ENCODE assay signal across 36 mouse cellular contexts in genomic region chr11:3973081-3973480, GRCm38 (mm10). TPM values are rescaled to one million over a fixed set of nuclear protein-coding genes. Genes with fewer than 3 reads are reported as not detected.
"Had no signal": no experiment of that assay in that cellular context is flagged by ENCODE, and none has a peak within 500 bp of the region (broad histone marks: within the 10 kb centered on the region; RNA-seq: fewer than 3 reads in every experiment).

No protein-coding gene starts in this region.

- H3K27ac ChIP-seq: heart, embryonic 13.5 days; heart, embryonic 15.5 days; hindbrain, embryonic 13.5 days; hindbrain, embryonic 15.5 days; hindbrain, postnatal 0 days; limb, embryonic 13.5 days; limb, embryonic 15.5 days; liver, embryonic 12.5 days; liver, embryonic 14.5 days had no signal

- H3K4me3 ChIP-seq: heart, embryonic 13.5 days; heart, embryonic 15.5 days; hindbrain, embryonic 13.5 days; hindbrain, embryonic 15.5 days; limb, embryonic 13.5 days; limb, embryonic 15.5 days; liver, embryonic 12.5 days had no signal

- H3K27me3 ChIP-seq: heart, embryonic 13.5 days; heart, embryonic 15.5 days; hindbrain, embryonic 13.5 days; hindbrain, embryonic 15.5 days; limb, embryonic 13.5 days; limb, embryonic 15.5 days; liver, embryonic 12.5 days had no signal

- DNase-seq: gastrocnemius, postnatal 14 days; heart, adult 18-20 months; heart, postnatal 14 days; heart, postnatal 36 days; kidney, adult 11 months; kidney, adult 2 months; kidney, postnatal 36 days; layer of hippocampus, adult 9-11 months; layer of hippocampus, postnatal 36 days; left cerebral cortex, postnatal 4 days had no signal

- H3K9ac ChIP-seq: heart, embryonic 13.5 days; heart, embryonic 15.5 days; hindbrain, embryonic 13.5 days; hindbrain, embryonic 15.5 days; limb, embryonic 13.5 days; limb, embryonic 15.5 days; liver, embryonic 12.5 days; liver, embryonic 14.5 days had no signal

- H3K4me1 ChIP-seq: heart, embryonic 13.5 days; heart, embryonic 15.5 days; hindbrain, embryonic 13.5 days; hindbrain, embryonic 15.5 days; limb, embryonic 13.5 days; limb, embryonic 15.5 days; liver, embryonic 12.5 days had no signal

RNA-seq across cellular contexts. Expression of gene 4930556J24Rik, which starts 3.5 kb away (rescaled TPM):
- total RNA-seq: gastrocnemius, adult 18-20 months; gastrocnemius, adult 8-10 months; gastrocnemius, postnatal 14 days; gastrocnemius, postnatal 36 days; heart, adult 18-20 months; heart, postnatal 14 days; heart, postnatal 36 days; hematopoietic stem cell, adult 5-6 weeks; hindbrain, postnatal 0 days; layer of hippocampus, postnatal 14 days; left cerebral cortex, adult 18-20 months; left cerebral cortex, adult 8-10 months; left cerebral cortex, postnatal 25 days; left cerebral cortex, postnatal 4 days had no signal
- polyA plus RNA-seq: gonadal fat pad, adult 2 months; heart, embryonic 13.5 days; heart, embryonic 15.5 days; heart, postnatal 0 days; hindbrain, embryonic 13.5 days; intestine, embryonic 16.5 days; large intestine, adult 2 months; limb, embryonic 11.5 days; limb, embryonic 15.5 days; liver, adult 2 months; liver, embryonic 14.5 days had no signal

RNA-seq across cellular contexts. Expression of gene Sec14l4, which starts 58.2 kb away (rescaled TPM):
- total RNA-seq: gastrocnemius, adult 18-20 months; gastrocnemius, adult 8-10 months; gastrocnemius, postnatal 14 days; gastrocnemius, postnatal 36 days; hematopoietic stem cell, adult 5-6 weeks; hindbrain, postnatal 0 days; left cerebral cortex, adult 18-20 months; left cerebral cortex, postnatal 4 days had no signal
- polyA plus RNA-seq: heart, embryonic 11.5 days; heart, embryonic 13.5 days; heart, postnatal 0 days; hindbrain, embryonic 11.5 days; hindbrain, embryonic 13.5 days; hindbrain, embryonic 15.5 days; hindbrain, postnatal 0 days; kidney, embryonic 14.5 days; limb, embryonic 11.5 days had no signal
